Mouse (Mus musculus) lung, postnatal 25 days (tissue): ENCODE results near the gene Tsx.
"Not testable (repeated sequence)": the region's sequence is repeated elsewhere in the genome, so short reads cannot be mapped to it uniquely, and the experiment has no call there.

Experiments
- DNase-seq: peaks from one replicate; pipeline ENCODE4 v3.0.0; 2022; ENCODE audit warnings: low spot score

The Tsx gene

DNA sequence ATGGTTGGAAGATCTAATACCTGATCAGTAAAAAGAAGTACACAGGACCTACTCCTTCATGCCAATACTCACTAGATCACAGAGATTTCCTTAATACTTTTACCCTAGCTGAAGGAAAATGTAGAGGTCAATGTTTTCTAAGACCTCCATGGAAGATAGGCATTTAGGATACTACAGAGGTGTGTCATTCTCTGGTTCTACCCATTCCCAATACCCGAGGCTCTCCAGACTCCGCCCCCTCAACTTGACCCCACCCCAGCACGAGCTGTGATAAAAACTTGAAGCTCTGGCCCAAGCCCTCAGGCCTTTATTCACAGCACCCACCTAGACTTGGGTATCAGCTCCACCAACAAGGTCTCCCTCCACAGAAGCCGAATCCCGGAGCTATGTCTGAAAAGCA, at the start of gene Tsx:
Gene Tsx, plus strand, starts transcription at position 301 of the 400 bp plus-strand sequence.
- DNase-seq = no peak

DNA sequence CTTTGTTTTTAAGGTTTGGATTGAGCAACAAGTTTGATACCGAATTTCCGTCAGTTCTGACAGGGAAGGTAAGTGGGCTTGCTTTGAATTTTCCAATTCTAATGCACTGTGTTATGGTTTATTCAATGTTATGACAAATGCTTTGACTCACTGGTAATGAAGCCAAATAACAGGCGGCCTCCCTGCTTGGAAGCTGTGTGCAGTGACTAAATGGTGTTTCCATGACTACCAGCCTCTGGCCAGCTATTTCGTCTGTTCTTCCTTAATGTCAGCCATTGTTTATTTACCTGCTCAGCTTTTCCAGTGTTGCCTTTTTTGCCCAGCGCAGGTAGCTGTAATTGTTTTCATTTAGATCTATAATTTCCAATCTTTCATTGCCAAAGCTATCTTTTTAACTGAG, 48.1 kb upstream of the Tsx start:
- peak; percentile 3 for DNase-seq

DNA sequence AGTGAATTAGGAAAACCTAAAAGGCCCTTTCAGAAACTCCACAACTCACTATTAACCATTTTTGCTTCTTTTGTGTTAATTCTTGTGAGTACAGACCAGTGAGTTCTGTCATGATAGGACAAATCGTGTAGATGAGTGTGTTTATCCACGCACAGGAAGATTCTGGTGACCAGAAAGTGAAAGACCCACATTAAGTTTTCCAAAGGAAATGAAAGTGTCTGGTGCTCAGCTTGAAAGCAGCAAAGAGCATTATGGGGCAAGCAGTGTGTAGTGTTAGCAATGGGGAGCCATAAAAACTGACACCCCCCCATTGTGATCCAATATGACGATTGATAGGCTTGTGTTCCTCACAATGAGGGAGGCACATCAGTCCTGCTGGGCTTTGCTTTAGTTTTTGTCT, 45.6 kb upstream of the Tsx start:
- no peak for DNase-seq

DNA sequence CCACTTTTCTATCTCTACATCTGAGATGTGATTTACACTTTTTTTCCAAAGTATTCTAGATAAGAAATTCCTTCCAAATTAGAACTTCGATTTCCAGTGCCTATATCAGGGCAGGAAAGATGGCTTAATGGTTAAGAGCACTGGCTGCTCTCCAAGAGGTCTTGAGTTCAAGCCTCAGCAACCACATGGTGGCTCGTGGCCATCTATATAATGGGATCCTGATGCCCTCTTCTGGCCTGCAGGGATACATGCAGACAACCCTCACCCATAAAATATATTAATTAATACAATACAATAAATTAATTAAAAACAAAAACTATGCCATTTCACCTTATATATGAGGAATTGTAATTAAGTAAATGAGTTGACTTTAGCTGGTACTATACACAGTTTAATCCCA, 43.0 kb upstream of the Tsx start:
- DNase-seq = peak; percentile 4

GRCm38 (mm10) chrX:103371627-103372026, 42.6 kb upstream of the Tsx start:
- DNase-seq = peak; percentile 12

DNA sequence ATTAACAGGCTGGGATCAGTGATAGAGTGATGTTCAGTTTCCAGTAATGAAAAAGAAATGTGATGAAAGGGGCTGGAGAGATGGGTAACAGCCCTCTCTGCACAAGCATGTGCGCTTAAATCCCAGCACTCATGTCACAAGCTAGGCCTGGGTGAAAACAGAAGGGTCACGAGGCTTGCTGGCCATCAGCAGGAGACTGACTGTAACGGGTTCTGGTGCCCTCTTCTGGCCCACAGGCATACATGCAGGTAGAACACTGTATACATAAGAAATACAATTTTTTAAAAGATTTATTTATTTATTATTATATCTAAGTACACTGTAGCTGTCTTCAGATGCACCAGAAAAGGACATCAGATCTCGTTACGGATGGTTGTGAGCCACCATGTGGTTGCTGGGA, 40.0 kb upstream of the Tsx start:
- DNase-seq = no peak

- no peak for DNase-seq
Observed at GRCm38 (mm10) chrX:103384528-103384927, 29.7 kb upstream of the Tsx start.

GRCm38 (mm10) chrX:103388131-103388530, 26.1 kb upstream of the Tsx start:
- no peak for DNase-seq

GRCm38 (mm10) chrX:103393841-103394240, 20.4 kb upstream of the Tsx start:
- no peak for DNase-seq

DNA sequence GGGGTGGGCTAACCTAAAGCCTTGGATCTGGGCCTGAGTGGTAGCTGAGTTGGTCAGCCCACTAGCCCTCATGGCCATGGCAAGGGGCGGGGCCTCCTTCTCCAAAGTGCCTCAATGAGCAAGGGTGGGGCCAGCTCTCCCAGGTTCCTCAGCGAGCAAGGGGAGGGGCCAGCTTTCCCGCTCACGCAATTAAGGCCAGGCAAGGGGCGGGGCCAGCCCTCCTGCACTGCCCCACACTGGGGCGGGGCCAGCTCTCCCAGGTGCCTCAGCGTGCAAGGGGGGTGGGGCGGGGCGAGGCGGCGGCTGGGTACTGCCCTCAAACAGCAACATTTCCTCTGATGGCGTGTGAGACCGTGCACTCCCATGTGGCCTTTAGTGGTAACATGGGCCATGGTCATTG, 9.2 kb upstream of the Tsx start:
- no peak for DNase-seq

DNA sequence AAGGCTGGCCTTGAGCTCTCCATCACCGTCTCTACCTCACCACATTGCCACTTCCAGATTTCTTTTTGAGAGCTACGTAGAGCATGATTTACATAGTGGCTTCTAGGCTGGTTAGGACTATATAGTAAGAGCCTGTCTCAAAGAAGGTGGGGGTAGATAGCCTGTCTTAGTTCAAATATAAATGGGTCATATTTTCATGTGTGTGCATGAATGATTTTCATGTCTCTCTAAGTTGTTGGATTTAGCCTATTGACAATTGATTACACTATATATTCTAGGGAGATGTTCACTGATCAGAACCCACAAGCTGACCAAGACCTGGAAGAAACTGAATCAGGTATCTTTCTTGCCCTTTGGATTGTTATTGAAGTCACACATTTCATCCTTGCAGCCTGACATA, 7.4 kb downstream of the Tsx start, which contains the start of gene Gm26992:
Gene Gm26992, plus strand, starts transcription at position 301 of the 400 bp plus-strand sequence.
- no peak for DNase-seq

GRCm38 (mm10) chrX:103427677-103428076, 13.4 kb downstream of the Tsx start:
- no peak for DNase-seq

- DNase-seq = no peak
Observed at GRCm38 (mm10) chrX:103432293-103432692, 18.0 kb downstream of the Tsx start.

DNA sequence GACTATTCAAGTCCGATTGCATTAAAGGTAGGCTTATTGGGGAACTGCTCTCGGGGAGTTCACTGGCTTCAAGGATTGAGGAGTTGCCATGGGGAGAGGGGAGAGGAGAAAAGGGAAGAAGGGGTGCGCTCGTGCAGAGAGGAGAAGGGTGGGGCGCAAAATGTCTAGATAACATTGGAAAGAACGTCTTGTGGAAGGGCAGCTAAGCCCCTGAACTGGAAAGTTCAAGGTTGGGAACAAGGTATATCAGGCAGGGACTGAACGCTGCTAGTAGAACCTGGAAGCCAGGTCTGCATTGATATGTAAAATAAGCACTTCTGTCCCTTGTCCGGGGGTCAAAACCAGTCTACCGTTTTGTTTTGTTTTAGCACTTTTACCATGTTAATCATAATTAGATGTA, 23.8 kb downstream of the Tsx start:
- DNase-seq = no peak

DNA sequence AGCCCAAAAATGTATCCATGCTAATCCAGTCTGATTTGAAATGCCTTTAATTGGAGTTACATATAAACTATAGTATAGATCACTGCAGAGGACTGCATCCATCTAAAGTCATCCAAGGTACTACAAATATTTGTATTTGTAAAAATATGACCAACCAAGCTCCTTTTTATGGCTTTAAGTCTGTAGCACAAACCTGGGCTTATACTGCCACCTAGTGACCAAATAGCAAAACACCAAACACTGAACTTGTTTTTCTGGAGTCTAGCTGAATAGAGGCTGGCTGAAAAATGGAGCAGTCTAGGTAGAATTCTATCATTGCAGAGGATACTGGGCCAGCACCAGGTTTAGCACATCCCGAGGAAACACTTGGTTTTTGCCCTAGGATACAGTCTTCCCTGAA, 26.5 kb downstream of the Tsx start:
- DNase-seq = peak; percentile 49

DNA sequence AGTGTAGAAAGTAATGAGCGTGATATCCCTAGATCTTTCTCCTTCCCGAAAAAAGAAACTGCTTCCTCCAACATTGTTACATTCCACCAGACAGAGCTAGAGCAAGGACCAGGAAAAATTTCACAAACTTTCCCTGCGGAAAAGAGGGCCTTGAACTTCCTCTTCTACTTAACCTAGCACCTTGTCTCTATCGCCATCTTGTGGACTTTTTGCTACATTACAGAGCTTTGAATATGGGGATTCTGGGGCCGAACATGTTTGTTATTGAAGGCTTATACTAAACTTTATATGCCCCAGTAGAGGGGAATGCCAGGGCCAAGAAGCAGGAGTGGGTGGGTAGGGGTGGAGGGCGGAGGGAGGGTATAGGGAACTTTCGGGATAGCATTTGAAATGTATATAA, 29.5 kb downstream of the Tsx start:
- peak; percentile 56 for DNase-seq

DNA sequence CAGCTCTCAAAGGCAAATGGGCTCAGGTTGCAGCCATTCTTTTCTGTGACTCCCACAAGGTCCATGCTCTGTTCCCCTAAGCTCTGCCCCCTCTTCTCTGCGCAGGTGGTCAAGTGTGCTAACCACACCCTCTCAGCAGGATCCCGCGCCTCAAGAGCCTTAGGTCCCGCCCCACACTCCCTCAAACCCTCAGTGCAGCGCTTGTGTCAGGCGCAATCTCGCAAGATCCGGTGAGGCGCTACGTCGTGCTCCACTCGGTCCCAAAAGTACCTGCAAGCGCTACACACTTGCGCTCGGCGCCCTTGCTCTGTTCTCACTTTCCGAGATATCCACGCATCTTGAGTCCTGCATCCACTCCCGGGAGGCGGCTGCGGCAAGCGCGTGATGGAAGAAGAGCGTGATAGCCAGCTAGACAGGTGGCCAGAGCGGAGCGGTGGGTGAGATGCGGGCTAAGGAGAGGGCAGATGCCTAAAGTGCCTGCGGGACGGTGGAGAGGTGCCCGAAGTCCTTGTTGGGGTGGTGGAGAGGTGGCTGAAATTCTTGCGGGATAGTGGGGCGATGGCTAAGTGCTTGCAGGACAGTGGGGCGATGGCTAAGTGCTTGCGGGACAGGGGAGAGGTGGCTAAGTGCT, 33.4 kb downstream of the Tsx start:
- DNase-seq = peak; percentile 74

DNA sequence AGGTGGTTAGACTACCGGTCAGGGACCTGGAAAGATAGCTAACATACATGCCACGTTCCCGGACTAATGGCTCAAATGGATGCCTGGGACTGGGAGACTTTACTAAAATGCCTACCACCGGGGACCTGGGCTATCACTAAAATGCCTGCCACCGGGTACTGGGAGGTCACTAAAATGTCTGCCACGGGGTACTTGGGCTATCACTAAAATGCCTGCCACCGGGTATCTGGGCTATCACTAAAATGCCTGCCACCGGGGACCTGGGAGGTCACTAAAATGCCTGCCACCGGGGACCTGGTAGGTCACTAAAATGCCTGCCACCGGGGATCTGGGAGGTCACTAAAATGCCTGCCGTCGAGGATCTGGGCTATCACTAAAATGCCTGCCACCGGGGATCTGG, 34.2 kb downstream of the Tsx start:
- not testable (repeated sequence) for DNase-seq

DNA sequence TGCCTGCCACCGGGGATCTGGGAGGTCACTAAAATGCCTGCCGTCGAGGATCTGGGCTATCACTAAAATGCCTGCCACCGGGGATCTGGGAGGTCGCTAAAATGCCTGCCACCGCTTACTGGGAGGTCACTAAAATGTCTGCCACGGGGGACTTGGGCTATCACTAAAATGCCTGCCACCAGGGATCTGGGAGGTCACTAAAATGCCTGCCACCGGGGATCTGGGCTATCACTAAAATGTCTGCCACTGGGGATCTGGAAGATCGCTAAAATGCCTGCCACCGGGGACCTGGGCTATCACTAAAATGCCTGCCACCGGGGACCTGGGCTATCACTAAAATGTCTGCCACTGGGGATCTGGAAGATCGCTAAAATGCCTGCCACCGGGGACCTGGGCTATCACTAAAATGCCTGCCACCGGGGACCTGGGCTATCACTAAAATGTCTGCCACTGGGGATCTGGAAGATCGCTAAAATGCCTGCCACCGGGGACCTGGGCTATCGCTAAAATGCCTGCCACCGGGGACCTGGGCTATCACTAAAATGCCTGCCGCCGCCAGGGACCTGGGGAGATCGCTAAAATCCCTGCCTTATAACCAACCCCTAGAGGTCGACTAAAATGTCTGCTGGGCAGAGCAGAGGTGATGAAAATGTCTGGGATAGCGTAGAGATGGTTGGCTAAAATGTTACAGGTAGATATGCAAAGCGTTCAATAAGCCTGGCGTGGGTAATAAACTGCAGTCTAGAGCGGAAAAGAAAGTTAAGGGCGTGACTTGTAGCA, 34.9 kb downstream of the Tsx start:
- DNase-seq = not testable (repeated sequence)

- no peak for DNase-seq
Observed at GRCm38 (mm10) chrX:103452815-103453214, 38.5 kb downstream of the Tsx start.

GRCm38 (mm10) chrX:103460056-103460455, 45.8 kb downstream of the Tsx start:
- no peak for DNase-seq

DNA sequence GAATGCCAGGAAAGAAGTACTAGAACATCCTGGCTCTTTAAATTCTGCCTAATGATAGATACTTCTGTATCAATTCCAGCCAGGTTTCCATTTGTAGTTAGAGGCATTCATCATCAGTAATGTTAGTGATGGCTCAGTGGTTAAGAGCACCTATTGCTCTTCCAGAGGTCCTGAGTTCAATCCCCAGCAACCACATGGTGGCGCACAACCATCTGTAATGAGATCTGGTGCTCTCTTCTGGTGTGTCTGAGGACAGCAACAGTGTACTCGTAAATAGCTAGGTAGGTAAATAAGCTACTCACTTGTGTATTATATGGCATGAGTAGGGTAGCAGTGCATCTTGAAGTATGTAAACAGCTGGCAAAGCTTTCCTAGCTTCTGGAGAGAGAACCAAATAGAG, 54.7 kb downstream of the Tsx start:
- DNase-seq = no peak

DNA sequence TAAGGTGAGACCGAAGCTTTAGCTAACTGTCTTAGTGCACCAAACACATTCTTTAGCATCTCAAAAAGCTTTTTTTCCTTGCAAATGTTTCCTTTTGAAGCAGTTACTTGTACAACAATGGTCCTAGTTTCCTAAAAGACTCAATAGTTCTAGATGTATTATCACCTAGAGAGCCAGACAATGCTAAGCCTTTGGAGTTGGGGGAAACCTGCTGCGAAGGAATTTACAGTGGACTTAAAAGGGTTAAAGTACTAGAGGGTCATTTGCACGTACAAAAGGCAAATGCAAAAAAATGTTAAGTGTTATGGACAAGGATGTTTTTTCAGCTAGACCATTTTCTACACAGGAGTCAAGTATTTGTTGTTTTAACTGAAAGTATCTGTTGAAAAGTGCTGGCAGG, 58.1 kb downstream of the Tsx start:
- no peak for DNase-seq
